Mouse (Mus musculus) lung, adult 18-20 months (tissue): ENCODE results near the gene Adora3.

ENCODE experiments used
- DNase-seq, 2 experiments: peaks; one replicate each; pipeline ENCODE4 v3.0.0; 2022; ENCODE audit warnings: mixed read lengths in 2 of 2

Gene Adora3

DNA sequence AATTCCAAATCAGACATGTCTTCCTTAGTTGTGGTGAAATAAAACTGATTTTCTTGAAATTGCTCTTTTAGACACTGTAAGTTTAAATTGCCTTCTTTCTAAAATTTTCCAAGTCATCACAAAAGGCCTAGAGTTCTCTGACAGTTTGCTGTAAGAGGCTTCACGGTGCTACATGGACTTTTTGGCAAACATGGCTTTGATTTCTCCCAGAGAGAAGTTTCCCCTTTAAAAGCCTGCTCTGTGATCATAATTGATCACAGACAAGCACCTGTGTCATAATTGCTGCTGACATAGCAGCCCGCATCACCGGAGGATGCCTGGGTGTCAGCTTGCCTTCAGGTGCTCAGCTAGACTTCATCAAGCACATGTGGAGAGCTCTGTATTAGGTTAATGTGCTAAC lies at the start of gene Adora3, which contains the start of gene Tmigd3:
TSS of gene Adora3 (plus strand) at position 301 of the 400 bp plus-strand sequence.
TSS of gene Tmigd3 (plus strand) at position 346 of the 400 bp plus-strand sequence.
- no peak for DNase-seq

- DNase-seq, result no peak
These were observed 49.2 kb upstream of the Adora3 start for GRCm38 (mm10) chr3:105821504-105821903.

DNA sequence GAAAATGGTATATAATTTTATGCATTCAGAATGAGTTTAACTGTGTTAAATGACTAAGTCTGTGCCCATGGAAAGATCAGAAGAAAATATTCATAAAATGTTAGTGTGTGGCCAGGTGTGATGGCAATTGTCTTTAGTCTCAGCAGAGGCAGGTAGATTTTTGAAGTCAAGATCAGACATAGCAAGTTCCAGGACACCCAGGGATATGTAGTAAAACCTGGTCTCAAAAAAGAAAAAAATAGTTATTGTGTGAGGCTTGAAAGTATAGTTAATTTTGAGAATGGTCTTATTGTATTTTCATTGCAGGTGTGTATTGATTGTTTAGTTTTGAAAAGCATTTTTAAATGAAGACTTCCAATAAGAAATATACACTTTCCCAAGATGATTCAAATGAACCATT lies 47.0 kb upstream of the Adora3 start:
- DNase-seq, result no peak

DNA sequence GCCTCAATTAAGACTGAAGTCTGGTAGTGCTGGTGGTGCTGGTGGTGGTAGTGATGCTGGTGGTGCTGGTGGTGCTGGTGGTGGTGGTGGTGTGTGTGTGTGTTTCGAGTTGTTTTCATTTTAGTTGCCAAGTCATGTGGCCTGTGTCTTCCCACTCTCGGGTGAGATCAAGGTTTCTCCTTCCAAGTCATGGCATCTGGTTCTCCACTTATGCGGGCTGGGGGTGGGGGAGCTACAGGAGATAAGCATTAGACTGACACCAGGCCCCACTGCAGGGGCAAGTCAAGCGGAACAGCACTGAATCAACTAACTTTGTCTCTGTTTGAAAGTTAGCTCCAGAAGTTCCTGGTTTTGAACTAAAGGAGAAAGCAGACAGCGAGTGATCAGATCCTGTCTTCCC lies 46.6 kb upstream of the Adora3 start:
- DNase-seq, result no peak

- no peak for DNase-seq
These were observed 46.0 kb upstream of the Adora3 start for GRCm38 (mm10) chr3:105824704-105825103.

DNA sequence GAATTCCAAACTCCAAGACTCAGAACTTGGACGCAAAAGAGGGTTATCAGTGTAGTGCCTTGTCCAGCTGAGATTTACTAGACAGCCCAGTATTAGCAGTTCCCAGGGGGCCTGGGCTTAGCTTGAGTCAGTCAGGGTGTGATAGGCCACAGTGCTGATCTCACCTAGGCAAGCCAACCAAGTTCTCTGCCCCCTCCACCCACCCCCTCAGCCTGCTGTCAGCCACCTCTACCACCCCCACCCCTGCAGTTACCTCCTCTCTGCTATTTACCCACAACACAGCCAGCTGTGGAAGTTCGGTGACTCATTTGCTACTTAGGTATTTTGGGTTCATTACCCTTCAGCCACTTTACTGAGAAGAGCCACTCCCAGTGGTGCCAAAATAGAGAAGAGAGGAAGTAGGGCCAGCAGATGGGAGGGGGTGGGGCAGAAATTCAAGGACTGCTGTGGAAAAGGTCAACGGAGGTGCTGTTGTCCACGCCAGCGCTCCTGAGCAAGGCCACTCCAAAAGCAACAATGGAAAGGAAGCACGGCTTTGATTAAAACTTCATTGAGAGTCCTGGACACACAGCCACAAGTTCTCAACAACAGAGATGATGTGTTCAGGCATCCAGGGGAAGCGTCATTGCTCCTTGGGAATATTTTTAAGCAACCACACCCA lies 45.0 kb upstream of the Adora3 start:
- DNase-seq, result peak; percentile 65 to 83

DNA sequence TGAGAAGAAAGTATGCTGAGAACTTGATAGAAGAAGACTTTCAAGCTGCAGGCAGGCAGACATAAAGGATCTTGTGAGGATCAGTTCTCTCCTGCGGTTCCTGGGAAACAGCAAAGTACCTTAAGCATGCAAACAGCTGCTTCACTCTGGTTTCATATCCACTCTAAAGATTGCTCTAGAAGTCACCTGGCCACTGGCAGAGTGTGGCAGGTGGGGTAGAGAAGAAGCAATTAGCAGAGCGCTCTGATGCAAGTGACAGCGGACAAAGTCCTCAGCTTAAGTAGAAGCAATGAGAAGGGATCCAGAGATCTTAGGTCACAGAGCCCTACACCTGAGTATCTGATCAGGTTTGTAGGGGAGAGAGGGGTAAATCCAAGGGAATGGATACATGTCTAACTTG lies 39.1 kb upstream of the Adora3 start:
- DNase-seq, result no peak

GRCm38 (mm10) chr3:105835875-105836274 lies 34.8 kb upstream of the Adora3 start:
- DNase-seq, result no peak

DNA sequence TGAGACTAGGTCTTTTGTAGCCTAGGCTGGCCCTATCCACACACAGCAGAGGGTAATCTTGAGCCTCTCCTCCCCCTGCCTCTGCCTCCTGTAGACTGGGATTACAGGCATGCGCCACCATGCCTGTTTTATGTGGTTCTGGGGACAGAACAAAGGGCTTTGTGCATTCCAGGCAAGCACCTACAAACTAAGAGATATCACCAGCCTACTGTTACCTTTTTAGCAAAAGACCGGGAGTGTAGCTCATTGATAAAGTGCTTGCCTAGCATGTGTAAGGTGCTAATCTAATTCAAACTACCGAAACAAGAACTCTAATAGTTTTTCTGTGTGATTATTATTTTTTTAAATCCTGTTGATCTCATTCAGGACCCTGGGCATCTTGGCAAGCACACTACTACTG lies 33.8 kb upstream of the Adora3 start:
- DNase-seq, result no peak

- DNase-seq, result no peak
These were observed 32.0 kb upstream of the Adora3 start for GRCm38 (mm10) chr3:105838655-105839054.

- no peak for DNase-seq
These were observed 30.8 kb upstream of the Adora3 start for GRCm38 (mm10) chr3:105839836-105840235.

DNA sequence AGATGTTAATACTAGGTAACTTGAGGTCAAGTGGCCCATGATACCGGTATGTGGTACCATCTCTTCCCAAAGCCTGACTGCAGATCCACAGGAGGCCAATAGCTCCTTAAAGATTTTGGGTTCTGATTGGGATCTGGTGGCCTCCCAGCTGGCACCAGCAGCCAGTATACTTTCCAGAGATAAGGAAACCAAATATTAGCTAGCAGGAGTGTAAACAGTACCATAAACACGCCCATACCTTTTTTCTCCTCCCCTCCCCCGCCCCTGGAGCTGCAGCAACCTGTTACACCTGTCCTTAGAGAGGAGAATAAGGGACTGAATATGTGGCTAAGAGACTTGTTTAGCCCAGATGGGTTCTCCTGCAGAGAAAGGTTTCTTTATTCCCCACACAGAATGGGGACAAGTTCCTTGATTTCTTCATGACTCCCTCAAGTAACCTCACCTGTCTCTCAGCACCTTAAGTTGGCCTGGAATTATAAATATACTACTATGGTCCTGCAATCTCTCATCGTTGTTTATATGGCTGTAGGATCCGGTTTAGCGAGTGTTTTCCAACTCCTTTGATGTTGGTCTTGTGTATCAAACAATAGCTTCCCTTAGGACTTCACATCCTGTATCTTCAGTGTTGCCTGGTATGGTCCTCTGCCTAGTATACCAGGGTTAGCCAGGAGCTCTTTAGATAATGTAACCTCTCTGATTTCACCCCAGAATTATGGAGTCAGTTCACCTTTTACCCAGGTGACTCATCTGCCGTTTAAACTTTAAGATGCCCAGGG lies 24.2 kb upstream of the Adora3 start:
- DNase-seq, result peak; percentile 26 to 61

GRCm38 (mm10) chr3:105853781-105854180 lies 16.9 kb upstream of the Adora3 start:
- no peak for DNase-seq

- DNase-seq, result no peak
These were observed 15.9 kb upstream of the Adora3 start for GRCm38 (mm10) chr3:105854786-105855185.

DNA sequence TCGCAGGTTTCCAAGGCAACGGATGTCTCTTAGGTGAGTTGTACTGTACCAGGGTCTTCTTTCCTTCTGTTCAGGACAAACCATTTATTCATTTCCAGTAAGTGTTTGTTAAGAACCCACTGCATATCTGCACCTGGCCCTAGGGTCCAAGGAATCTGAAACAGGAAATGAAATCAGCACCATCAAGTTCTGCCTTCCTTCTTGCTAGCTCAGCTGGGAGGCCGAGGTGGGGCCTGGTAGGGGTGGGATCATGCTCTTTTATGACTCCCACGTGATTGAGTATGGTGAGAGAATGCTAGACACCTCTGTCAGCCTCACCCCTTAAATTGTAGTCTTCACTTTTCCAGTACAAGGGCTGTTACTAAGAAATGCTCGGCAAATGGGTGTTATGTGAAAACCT lies 13.1 kb upstream of the Adora3 start:
- DNase-seq, result no peak

GRCm38 (mm10) chr3:105861747-105862366 lies 8.8 kb upstream of the Adora3 start:
- DNase-seq, result peak in 1 of 2 experiments; percentile 2

GRCm38 (mm10) chr3:105864123-105864522 lies 6.5 kb upstream of the Adora3 start:
- DNase-seq, result no peak

- no peak for DNase-seq
These were observed 5.5 kb upstream of the Adora3 start for GRCm38 (mm10) chr3:105865122-105865521.

GRCm38 (mm10) chr3:105868135-105868534 lies 2.5 kb upstream of the Adora3 start:
- DNase-seq, result peak; percentile 36 to 59

GRCm38 (mm10) chr3:105872034-105872433 lies 1.4 kb downstream of the Adora3 start:
- DNase-seq, result no peak

GRCm38 (mm10) chr3:105872579-105872978 lies 1.9 kb downstream of the Adora3 start:
- DNase-seq, result no peak

DNA sequence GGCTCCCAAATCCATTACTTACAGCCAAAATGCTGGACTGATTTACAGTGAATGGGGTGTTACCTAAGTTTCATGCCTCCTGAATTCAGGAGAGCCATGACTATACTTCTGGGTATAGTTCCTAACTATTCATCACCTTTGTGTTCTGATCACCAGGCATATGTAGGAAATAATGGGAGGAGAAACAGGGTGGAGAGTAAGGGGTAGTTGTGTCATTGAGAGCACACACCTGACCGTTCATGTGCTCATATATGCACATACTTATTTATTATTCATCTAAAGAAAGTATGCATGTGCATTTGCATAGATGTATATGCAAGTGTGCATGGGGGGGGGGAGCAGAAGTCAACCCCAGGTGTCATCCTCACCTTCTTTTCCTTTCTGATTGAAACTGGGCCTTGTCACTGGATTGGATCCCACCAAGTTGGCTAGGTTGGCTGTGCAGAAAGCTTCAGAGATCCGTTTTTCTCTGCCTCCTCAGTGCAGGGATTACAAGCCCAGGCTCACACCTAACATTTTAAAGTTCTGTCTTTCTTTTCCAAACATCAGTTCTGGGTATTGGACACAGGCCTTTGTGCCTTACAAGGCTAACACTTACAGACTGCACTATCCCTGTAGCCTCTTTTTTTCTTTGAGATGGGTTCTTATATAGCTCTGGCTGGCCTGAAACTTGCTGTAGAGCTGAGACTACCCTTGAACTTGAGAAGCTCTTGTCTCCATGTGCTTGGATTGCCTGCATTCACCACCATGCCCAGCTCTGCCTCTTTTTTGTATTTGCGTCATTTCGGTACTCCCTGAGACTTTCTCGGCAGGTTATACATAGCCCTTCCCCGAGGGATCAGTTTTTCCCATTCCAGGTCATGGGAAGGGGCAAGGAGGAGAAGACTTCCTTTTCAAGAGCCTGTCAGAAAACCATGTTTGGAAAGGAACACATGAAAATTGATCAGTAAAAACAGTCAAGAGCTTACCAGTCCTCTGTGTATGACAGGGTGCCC lies 3.1 kb downstream of the Adora3 start:
- no peak for DNase-seq

DNA sequence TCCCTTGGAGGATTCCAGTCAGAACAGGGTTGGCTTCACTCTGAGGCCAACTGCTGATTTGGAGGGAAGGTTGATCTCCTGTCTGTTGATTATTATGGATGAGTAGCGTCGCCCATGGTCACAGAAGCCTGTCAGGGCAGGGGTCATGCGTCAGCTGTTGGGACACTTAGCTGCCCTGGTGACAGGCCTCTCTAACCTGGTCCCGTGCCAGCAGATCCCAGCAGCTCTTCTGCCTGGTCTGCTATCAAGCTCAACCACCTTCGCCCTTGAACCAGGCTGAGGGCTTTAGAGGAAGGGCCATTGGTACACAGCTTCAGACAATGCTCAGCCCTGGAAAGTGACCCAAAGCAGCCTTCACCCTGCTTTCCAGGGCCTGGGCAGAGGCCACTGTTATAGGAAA lies 5.4 kb downstream of the Adora3 start:
- DNase-seq, result no peak
